ENCODE assay signal across 15 mouse cellular contexts in genomic region chr1:64916884-64917507, GRCm38 (mm10). TPM values are rescaled to one million over a fixed set of nuclear protein-coding genes. Genes with fewer than 3 reads are reported as not detected.
DNase-seq lines count a peak whose midpoint lies in the region; ATAC-seq lines count a peak whose summit lies in the region.
"Had no signal": no experiment of that assay in that cellular context is flagged by ENCODE, and none has a peak within 500 bp of the region (broad histone marks: within the 10 kb centered on the region; RNA-seq: fewer than 3 reads in every experiment).

No protein-coding gene starts in this region.

- no peak overlapping the region for H3K9ac ChIP-seq in limb, embryonic 11.5 days (ENCODE audit: low read length)
- H3K9ac ChIP-seq in embryonic facial prominence, embryonic 11.5 days (replicated peaks; ENCODE audit: low read length), result no peak overlapping the region

- peak; percentile 28 for DNase-seq in limb, embryonic 11.5 days (ENCODE audit: low spot score)
- no peak for DNase-seq in limb, embryonic 10.5 days (ENCODE audit: low spot score)
- peak; percentile 49 for DNase-seq in embryonic facial prominence, embryonic 11.5 days (ENCODE audit: low spot score)
- DNase-seq in forelimb bud, embryonic 11.5 days (ENCODE audit: low read depth, low spot score), result peak; percentile 29
- peak; percentile 86 for DNase-seq in retina, embryonic 14.5 days (ENCODE audit: low spot score)
- no peak for DNase-seq in kidney, adult 9 months
- no peak for DNase-seq in left cerebral cortex, postnatal 14 days (ENCODE audit: low spot score in 2 of 2)
- DNase-seq in spleen, postnatal 4 days (ENCODE audit: low spot score in 2 of 2), result no peak
- DNase-seq: adrenal gland, postnatal 14 days; heart, adult 18-20 months; heart, postnatal 14 days; lung, postnatal 10 days; right cerebral cortex, postnatal 25 days had no signal

- H3K9me3 ChIP-seq in limb, embryonic 11.5 days (ENCODE audit: control insufficient read depth, low read length), result no peaks in the 10 kb centered on the region
- H3K9me3 ChIP-seq in limb, embryonic 10.5 days (replicated peaks), result no peaks in the 10 kb centered on the region
- no peaks in the 10 kb centered on the region for H3K9me3 ChIP-seq in embryonic facial prominence, embryonic 11.5 days (replicated peaks; ENCODE audit: control insufficient read depth, low read length)

- no peak for ATAC-seq in limb, embryonic 11.5 days (ENCODE audit: insufficient number of reproducible peaks, low FRiP score, low TSS enrichment, low read depth)
- ATAC-seq in embryonic facial prominence, embryonic 11.5 days (replicated peaks; ENCODE audit: insufficient number of reproducible peaks, low FRiP score, low TSS enrichment, low read depth), result peak; percentile 58; the same call in 1 of the 2 replicates
- ATAC-seq: Patski had no signal

- intact Hi-C loops in left cerebral cortex, postnatal 14 days (cut with DNase I), result loop anchor here (5.0 to 10.0 kb wide), 2 partner anchors 200 to 302 kb away; partner anchors contain the start of gene Mettl21a

- no peaks in the 10 kb centered on the region for H3K27me3 ChIP-seq in limb, embryonic 11.5 days (ENCODE audit: control insufficient read depth, insufficient read depth, low read length)
- 0 out of 2 replicates have a peak, but pooled peaks cover 3% of the 10 kb centered on the region for H3K27me3 ChIP-seq in limb, embryonic 10.5 days (ENCODE audit: low read depth, poor library complexity, severe bottlenecking)
- H3K27me3 ChIP-seq in embryonic facial prominence, embryonic 11.5 days (ENCODE audit: control insufficient read depth, insufficient read depth, low read length), result no peaks in the 10 kb centered on the region
- H3K27me3 ChIP-seq: Patski had no signal

- H3K4me3 ChIP-seq in limb, embryonic 11.5 days (ENCODE audit: low read depth, low read length), result no peak overlapping the region
- no peak overlapping the region for H3K4me3 ChIP-seq in limb, embryonic 10.5 days
- H3K4me3 ChIP-seq in embryonic facial prominence, embryonic 11.5 days (ENCODE audit: low read depth, low read length), result no peak overlapping the region
- H3K4me3 ChIP-seq: myocyte had no signal

- WGBS in limb, embryonic 11.5 days, result 23% methylated on average over 5 of the region's 5 CpGs
- 27% methylated on average over 5 of the region's 5 CpGs for WGBS in limb, embryonic 10.5 days
- 13% methylated on average over 5 of the region's 5 CpGs for WGBS in embryonic facial prominence, embryonic 11.5 days

- H3K27ac ChIP-seq in limb, embryonic 11.5 days (replicated peaks; ENCODE audit: low read depth, low read length), result no peak overlapping the region
- no peak overlapping the region for H3K27ac ChIP-seq in limb, embryonic 10.5 days
- no peak overlapping the region for H3K27ac ChIP-seq in embryonic facial prominence, embryonic 11.5 days (replicated peaks; ENCODE audit: low read depth, low read length)

- H3K4me1 ChIP-seq in limb, embryonic 11.5 days (ENCODE audit: control insufficient read depth, insufficient read depth, low read length), result peaks cover 7% of the 10 kb centered on the region; the same call in 1 of the 2 replicates
- H3K4me1 ChIP-seq in limb, embryonic 10.5 days, result peaks cover 32% of the 10 kb centered on the region
- no peaks in the 10 kb centered on the region for H3K4me1 ChIP-seq in embryonic facial prominence, embryonic 11.5 days (ENCODE audit: control insufficient read depth, insufficient read depth, low read length)

- no peaks in the 10 kb centered on the region for H3K36me3 ChIP-seq in limb, embryonic 11.5 days (ENCODE audit: control insufficient read depth, insufficient read depth, low read length)
- peaks cover 5% of the 10 kb centered on the region; the same call in 1 of the 2 replicates for H3K36me3 ChIP-seq in limb, embryonic 10.5 days
- no peaks in the 10 kb centered on the region for H3K36me3 ChIP-seq in embryonic facial prominence, embryonic 11.5 days (replicated peaks; ENCODE audit: control insufficient read depth, insufficient read depth, low read depth, low read length)

- no peak overlapping the region for H3K4me2 ChIP-seq in limb, embryonic 11.5 days (ENCODE audit: low read depth, severe bottlenecking)
- H3K4me2 ChIP-seq in embryonic facial prominence, embryonic 11.5 days (ENCODE audit: low read depth, low read length), result no peak overlapping the region

RNA-seq across cellular contexts. Expression of gene Plekhm3, which starts 39.6 kb away (rescaled TPM):
- polyA plus RNA-seq in limb, embryonic 11.5 days (2014; fragmentation: Nextera tagmentation; extraction: Ambion mirVana), result 7.8 and 9.2 TPM in 2 replicates
- polyA plus RNA-seq in limb, embryonic 10.5 days (2016; fragmentation: Nextera tagmentation; extraction: Ambion mirVana), result 8.0 and 10.4 TPM in 2 replicates
- 5.2 and 6.0 TPM in 2 replicates for polyA plus RNA-seq in embryonic facial prominence, embryonic 11.5 days (2014; fragmentation: Nextera tagmentation; extraction: Ambion mirVana)
- 10 to 100 TPM; 29.5 to 30.0 TPM for total RNA-seq in left cerebral cortex, postnatal 14 days (2021)

Comparison
In these comparisons a context has a peak if more than half of its experiments do, and no peak if none do; other contexts are left out.
1. DNase-seq: peak in limb, embryonic 11.5 days (single experiment), embryonic facial prominence, embryonic 11.5 days (single experiment), forelimb bud, embryonic 11.5 days (single experiment) and retina, embryonic 14.5 days (single experiment); none in limb, embryonic 10.5 days (single experiment), kidney, adult 9 months (single experiment), left cerebral cortex, postnatal 14 days (0 of 2) and spleen, postnatal 4 days (0 of 2).